Mouse (Mus musculus): ENCODE data around the gene Rnf141. TPM values are rescaled to one million over a fixed set of nuclear protein-coding genes. Genes with fewer than 3 reads are reported as not detected.

Gene Rnf141
- polyA plus RNA-seq, 1 experiment from 2014 or later, result 28.8 TPM

GRCm38 (mm10) chr7:110855604-110856003 lies 11.3 kb upstream of the Rnf141 start:
- Histone ChIP-seq H3K4me3 (no peak overlapping the region), H3K27me3 (no peaks in the 10 kb centered on the region), H3K4me1 (peaks cover 6% of the 10 kb centered on the region; the same call in 1 of the 2 replicates), H3K4me2 (no peak overlapping the region), H3K36me3 (ENCODE audit: poor library complexity, severe bottlenecking) (no peaks in the 10 kb centered on the region), H3K9ac (no peak overlapping the region), H3K27ac (no peak overlapping the region), H3K9me3 (replicated peaks) (no peaks in the 10 kb centered on the region)
- ATAC-seq, result no peak
- WGBS, result 71% methylated on average over 1 of the region's 1 CpGs

GRCm38 (mm10) chr7:110854927-110855546 lies 10.8 kb upstream of the Rnf141 start:
- Histone ChIP-seq H3K4me2 (no peak overlapping the region), H3K27me3 (no peaks in the 10 kb centered on the region), H3K9me3 (replicated peaks) (no peaks in the 10 kb centered on the region), H3K27ac (no peak overlapping the region), H3K9ac (no peak overlapping the region), H3K4me3 (no peak overlapping the region), H3K4me1 (peaks cover 6% of the 10 kb centered on the region; the same call in 1 of the 2 replicates), H3K36me3 (ENCODE audit: poor library complexity, severe bottlenecking) (no peaks in the 10 kb centered on the region)
- ATAC-seq, result no peak
- 81% methylated on average over 8 of the region's 8 CpGs for WGBS

- WGBS, result 62% methylated on average over 3 of the region's 3 CpGs
- H3K9me3 ChIP-seq (replicated peaks), result no peaks in the 10 kb centered on the region
- no peaks in the 10 kb centered on the region for H3K27me3 ChIP-seq
- H3K4me3 ChIP-seq, result no peak overlapping the region
- no peak for ATAC-seq
- H3K36me3 ChIP-seq (ENCODE audit: poor library complexity, severe bottlenecking), result no peaks in the 10 kb centered on the region
- peaks cover 6% of the 10 kb centered on the region; the same call in 1 of the 2 replicates for H3K4me1 ChIP-seq
- H3K27ac ChIP-seq, result no peak overlapping the region
- H3K9ac ChIP-seq, result no peak overlapping the region
- no peak overlapping the region for H3K4me2 ChIP-seq
Observed at GRCm38 (mm10) chr7:110854519-110854918, 10.3 kb upstream of the Rnf141 start.

- no peak for ATAC-seq
- H3K4me2 ChIP-seq, result no peak overlapping the region
- H3K36me3 ChIP-seq (ENCODE audit: poor library complexity, severe bottlenecking), result no peaks in the 10 kb centered on the region
- peaks cover 6% of the 10 kb centered on the region; the same call in 1 of the 2 replicates for H3K4me1 ChIP-seq
- H3K4me3 ChIP-seq, result no peak overlapping the region
- H3K27me3 ChIP-seq, result no peaks in the 10 kb centered on the region
- no peak overlapping the region for H3K27ac ChIP-seq
- H3K9me3 ChIP-seq (replicated peaks), result no peaks in the 10 kb centered on the region
- H3K9ac ChIP-seq, result no peak overlapping the region
- WGBS, result 70% methylated on average over 10 of the region's 10 CpGs
Observed at GRCm38 (mm10) chr7:110853611-110854010, 9.4 kb upstream of the Rnf141 start.

- no peak overlapping the region for H3K9ac ChIP-seq
- WGBS, result 83% methylated on average over 7 of the region's 7 CpGs
Observed at GRCm38 (mm10) chr7:110851541-110852203, 7.4 kb upstream of the Rnf141 start.

GRCm38 (mm10) chr7:110848371-110848770 lies 4.1 kb upstream of the Rnf141 start:
- Histone ChIP-seq H3K4me3 (no peak overlapping the region), H3K27ac (no peak overlapping the region), H3K4me1 (peaks cover 5% of the 10 kb centered on the region), H3K9me3 (replicated peaks) (no peaks in the 10 kb centered on the region), H3K36me3 (ENCODE audit: poor library complexity, severe bottlenecking) (no peaks in the 10 kb centered on the region), H3K27me3 (no peaks in the 10 kb centered on the region), H3K4me2 (no peak overlapping the region), H3K9ac (no peak overlapping the region)
- no peak for ATAC-seq
- 97% methylated on average over 1 of the region's 1 CpGs for WGBS

More at GRCm38 (mm10) chr7:110851541-110852203, 7.4 kb upstream of the Rnf141 start:
- Histone ChIP-seq H3K36me3 (ENCODE audit: poor library complexity, severe bottlenecking) (no peaks in the 10 kb centered on the region), H3K27me3 (no peaks in the 10 kb centered on the region), H3K9me3 (replicated peaks) (no peaks in the 10 kb centered on the region), H3K4me2 (no peak overlapping the region), H3K4me1 (peaks cover 6% of the 10 kb centered on the region; the same call in 1 of the 2 replicates), H3K4me3 (no peak overlapping the region), H3K27ac (no peak overlapping the region)
- no peak for ATAC-seq

GRCm38 (mm10) chr7:110847321-110847720 lies 3.1 kb upstream of the Rnf141 start:
- H3K27me3 ChIP-seq, result no peaks in the 10 kb centered on the region

GRCm38 (mm10) chr7:110840332-110840731 lies 3.9 kb downstream of the Rnf141 start:
- H3K4me1 ChIP-seq, result peaks cover 7% of the 10 kb centered on the region; the same call in 1 of the 2 replicates
- no peak overlapping the region for H3K27ac ChIP-seq
- no peak overlapping the region for H3K9ac ChIP-seq
- no peaks in the 10 kb centered on the region for H3K36me3 ChIP-seq (ENCODE audit: poor library complexity, severe bottlenecking)
- no peak overlapping the region for H3K4me3 ChIP-seq
- 89% methylated on average over 4 of the region's 4 CpGs for WGBS
- no peak overlapping the region for H3K4me2 ChIP-seq
- no peak for ATAC-seq
- no peaks in the 10 kb centered on the region for H3K27me3 ChIP-seq
- H3K9me3 ChIP-seq (replicated peaks), result no peaks in the 10 kb centered on the region

More at GRCm38 (mm10) chr7:110847321-110847720, 3.1 kb upstream of the Rnf141 start:
- WGBS, result 88% methylated on average over 2 of the region's 2 CpGs
- no peak for ATAC-seq
- Histone ChIP-seq H3K27ac (no peak overlapping the region), H3K4me2 (no peak overlapping the region), H3K4me3 (no peak overlapping the region), H3K4me1 (peaks cover 7% of the 10 kb centered on the region; the same call in 1 of the 2 replicates), H3K9ac (no peak overlapping the region), H3K36me3 (ENCODE audit: poor library complexity, severe bottlenecking) (no peaks in the 10 kb centered on the region), H3K9me3 (replicated peaks) (no peaks in the 10 kb centered on the region)

- Histone ChIP-seq H3K4me1 (no peaks in the 10 kb centered on the region), H3K9ac (no peak overlapping the region), H3K27ac (no peak overlapping the region), H3K27me3 (no peaks in the 10 kb centered on the region), H3K9me3 (replicated peaks) (no peaks in the 10 kb centered on the region), H3K36me3 (ENCODE audit: poor library complexity, severe bottlenecking) (peaks cover 19% of the 10 kb centered on the region), H3K4me3 (no peak overlapping the region), H3K4me2 (no peak overlapping the region)
- ATAC-seq, result no peak
- WGBS, result 69% methylated on average over 3 of the region's 3 CpGs
Observed at GRCm38 (mm10) chr7:110834522-110834921, 9.7 kb downstream of the Rnf141 start.

GRCm38 (mm10) chr7:110834018-110834417 lies 10.2 kb downstream of the Rnf141 start:
- no peaks in the 10 kb centered on the region for H3K4me1 ChIP-seq
- no peaks in the 10 kb centered on the region for H3K9me3 ChIP-seq (replicated peaks)
- whole genome bisulfite sequencing, result 89% methylated on average over 1 of the region's 1 CpGs
- no peak overlapping the region for H3K4me2 ChIP-seq
- H3K4me3 ChIP-seq, result no peak overlapping the region
- no peak overlapping the region for H3K9ac ChIP-seq
- ATAC-seq, result no peak
- H3K27me3 ChIP-seq, result no peaks in the 10 kb centered on the region
- no peak overlapping the region for H3K27ac ChIP-seq
- H3K36me3 ChIP-seq (ENCODE audit: poor library complexity, severe bottlenecking), result peaks cover 23% of the 10 kb centered on the region

GRCm38 (mm10) chr7:110833024-110833423 lies 11.2 kb downstream of the Rnf141 start:
- no peak overlapping the region for H3K4me3 ChIP-seq
- H3K9ac ChIP-seq, result no peak overlapping the region
- H3K27me3 ChIP-seq, result no peaks in the 10 kb centered on the region
- H3K9me3 ChIP-seq (replicated peaks), result no peaks in the 10 kb centered on the region
- peaks cover 30% of the 10 kb centered on the region for H3K36me3 ChIP-seq (ENCODE audit: poor library complexity, severe bottlenecking)
- H3K27ac ChIP-seq, result no peak overlapping the region
- no peaks in the 10 kb centered on the region for H3K4me1 ChIP-seq
- H3K4me2 ChIP-seq, result no peak overlapping the region
- no peak for ATAC-seq
- 84% methylated on average over 1 of the region's 1 CpGs for WGBS

GRCm38 (mm10) chr7:110823995-110824953 lies 20.0 kb downstream of the Rnf141 start:
- H3K27ac ChIP-seq, result no peak overlapping the region
- no peaks in the 10 kb centered on the region for H3K4me1 ChIP-seq
- WGBS, result 92% methylated on average over 8 of the region's 8 CpGs
- H3K4me3 ChIP-seq, result no peak overlapping the region
- H3K4me2 ChIP-seq, result no peak overlapping the region
- H3K27me3 ChIP-seq, result no peaks in the 10 kb centered on the region
- H3K36me3 ChIP-seq (ENCODE audit: poor library complexity, severe bottlenecking), result peaks cover 43% of the 10 kb centered on the region
- H3K9me3 ChIP-seq (replicated peaks), result no peaks in the 10 kb centered on the region
- ATAC-seq, result no peak
- H3K9ac ChIP-seq, result no peak overlapping the region

Measured in forebrain, embryonic 13.5 days (tissue).